Mouse (Mus musculus) T-cell, adult 2 months (primary cell): Measurements from ENCODE around the gene Mettl23.
A peak's percentile ranks its signal among the peaks of the same experiment; 100 is the strongest.
"Not testable (repeated sequence)": the region's sequence is repeated elsewhere in the genome, so short reads cannot be mapped to it uniquely, and the experiment has no call there.

ENCODE experiments used
- DNase-seq: peaks from one replicate; pipeline ENCODE4 v3.0.0; 2022; ENCODE audit warnings: low spot score

Mettl23 gene

DNA sequence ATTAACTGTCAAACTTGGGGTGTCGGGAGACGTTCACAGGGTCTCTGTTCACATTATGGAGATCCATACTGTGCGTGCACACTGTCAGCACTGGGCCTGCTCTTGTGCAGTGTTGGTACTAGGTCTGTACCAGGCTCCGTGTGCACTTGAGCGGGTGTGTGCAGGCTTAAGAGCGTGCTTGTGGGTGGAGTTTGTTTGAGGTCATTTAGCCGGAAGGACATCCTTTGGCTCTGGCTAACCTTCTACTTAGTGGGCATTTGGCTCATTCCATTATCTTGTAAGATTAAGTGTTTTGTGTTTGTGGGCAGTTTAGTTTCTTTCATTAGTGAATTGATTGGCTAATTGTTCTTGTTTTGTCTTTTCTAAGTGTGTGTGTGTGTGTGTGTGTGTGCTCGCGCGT lies 39.4 kb downstream of the Mettl23 start:
- DNase-seq: no peak

DNA sequence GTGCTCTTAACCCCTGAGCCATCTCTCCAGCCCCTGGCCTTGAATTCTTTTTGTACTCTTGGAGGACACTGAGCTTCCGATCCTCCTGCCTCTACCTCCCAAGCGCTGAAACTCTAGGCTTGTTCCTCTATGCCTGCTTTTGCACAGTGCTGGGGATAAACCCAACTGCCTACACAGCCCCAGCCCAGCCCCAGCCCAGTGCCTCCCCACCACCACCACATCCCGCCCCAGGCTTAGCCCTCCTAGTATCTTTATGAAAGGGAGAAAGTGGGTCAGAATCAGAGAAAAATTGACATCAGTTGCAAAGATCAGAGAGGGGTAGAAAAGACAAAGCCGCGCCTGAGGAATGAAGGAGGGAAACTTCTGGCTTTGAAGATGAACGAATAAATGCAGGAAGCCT lies 41.0 kb downstream of the Mettl23 start:
- no peak for DNase-seq

DNA sequence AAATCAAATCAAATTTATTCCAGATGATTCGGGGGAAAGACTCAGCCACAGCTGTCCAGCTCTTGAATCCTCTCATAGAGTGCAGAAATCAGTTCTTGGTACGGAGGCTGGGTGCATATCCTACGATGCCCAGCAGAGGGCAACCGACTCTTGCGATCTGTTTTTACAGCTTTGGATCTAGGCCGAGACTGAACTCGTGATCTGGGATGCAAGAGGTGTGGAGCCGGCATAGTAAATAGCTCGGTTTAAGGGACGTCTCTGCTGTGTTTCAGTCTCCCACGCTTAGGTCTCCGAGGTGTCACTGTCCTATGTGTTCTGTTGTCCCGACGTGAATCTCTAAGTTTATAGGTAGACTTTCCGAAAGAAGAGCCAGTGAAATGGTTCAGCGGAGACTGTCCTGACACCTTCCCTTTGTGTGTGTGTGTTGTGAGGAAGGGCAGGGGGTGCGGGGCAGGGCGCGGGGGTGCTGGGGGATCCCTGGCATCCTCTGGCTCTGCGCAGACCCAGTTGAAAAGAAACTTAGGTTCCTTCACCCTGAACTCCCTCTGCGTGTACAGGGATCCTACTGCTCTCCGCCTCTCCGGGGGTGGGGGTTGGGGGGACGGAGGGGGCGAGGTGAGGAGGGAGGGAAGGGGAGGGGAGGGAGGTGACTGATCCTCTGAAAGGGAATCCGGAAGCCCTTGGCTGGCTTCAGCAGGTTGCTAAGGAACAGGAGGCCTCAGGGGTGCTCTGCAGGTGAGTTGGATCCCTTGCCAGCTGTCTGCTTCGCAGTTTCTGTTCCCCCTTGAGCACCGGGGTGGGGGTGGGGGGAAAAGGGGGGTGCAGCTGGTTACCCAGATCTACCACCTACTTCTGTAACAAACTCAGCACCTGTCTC lies 42.4 kb downstream of the Mettl23 start:
- peak; percentile 69 for DNase-seq

DNA sequence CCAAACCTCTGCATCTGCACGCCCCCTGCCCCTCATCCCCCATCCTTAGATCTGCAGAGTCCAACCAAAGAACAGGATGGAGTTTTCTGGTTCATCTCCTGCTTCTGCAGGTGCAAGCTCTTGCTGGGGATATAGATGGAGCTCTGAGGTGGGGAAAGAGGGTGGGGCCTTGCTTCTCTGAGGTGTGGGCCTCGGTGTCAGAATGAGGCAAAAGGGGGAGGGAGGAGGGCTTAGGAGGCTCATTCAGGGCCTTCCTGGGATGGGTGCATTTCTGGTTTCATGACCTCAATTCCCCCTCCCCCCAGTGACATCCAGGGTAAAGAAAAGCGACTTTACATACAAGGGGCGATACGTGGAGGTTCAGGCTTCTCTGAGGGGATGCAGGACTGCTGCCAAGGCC lies 44.1 kb downstream of the Mettl23 start:
- no peak for DNase-seq

DNA sequence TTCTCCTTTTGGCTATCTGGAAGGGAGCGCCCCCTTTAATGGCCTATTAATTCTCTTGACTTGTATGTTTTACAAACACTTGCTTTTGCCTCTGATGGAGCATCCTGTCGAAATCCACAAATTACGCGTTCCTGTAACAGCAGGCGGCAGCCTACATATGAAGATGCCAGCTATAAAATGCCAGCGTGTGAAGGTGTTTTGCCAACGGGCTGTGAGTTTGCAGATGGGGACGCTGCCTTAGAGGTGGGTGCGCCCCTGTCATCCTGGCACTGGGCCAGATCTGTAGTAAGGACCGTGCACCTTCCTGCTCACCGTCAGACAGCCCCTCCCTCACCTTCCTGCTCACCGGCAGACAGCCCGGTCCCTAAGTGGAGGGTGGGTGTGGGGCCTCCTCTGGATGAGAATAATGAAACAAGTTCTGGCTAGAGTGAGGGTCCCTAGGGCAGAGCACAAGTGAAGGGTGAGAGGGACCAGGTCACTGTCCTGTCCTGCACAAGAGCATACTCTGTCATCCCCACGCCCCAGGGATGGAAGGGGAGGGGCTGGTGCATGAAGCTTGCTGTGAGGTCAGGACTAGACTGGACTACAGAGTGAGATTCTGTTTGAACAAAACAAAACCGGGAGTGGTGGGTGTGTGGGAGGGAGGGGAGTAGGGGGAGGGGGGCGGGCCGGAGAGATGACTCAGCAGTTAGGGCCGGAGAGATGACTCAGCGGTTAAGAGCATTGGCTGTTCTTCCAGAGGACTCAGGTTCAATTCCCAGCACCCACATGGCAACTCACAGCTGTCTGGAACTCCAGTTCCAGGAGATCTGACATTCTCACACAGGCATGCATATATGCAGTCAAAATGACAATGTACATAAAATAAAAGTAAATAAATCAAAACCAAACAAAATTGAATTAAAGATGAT lies 50.7 kb downstream of the Mettl23 start:
- no peak for DNase-seq

DNA sequence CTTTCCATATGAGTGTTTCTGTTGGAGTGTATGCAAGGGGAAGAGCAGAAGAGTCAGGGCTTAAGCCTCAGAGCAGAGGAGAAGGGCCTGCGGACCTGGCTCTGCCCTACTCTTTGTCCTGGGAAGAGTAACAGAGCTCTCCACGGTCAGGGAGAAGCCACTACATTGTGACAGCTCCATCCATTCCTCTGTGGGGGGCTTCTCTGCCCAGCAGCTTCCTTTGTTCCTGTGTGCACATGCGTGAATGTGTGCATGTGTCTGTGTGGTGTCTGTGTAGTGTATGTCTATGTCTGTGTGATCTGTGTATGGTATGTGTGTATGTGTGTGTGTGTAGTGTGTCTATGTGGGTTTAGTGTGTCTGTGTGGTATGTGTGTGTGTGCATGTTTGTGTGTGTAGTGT lies 52.3 kb downstream of the Mettl23 start:
- no peak for DNase-seq

DNA sequence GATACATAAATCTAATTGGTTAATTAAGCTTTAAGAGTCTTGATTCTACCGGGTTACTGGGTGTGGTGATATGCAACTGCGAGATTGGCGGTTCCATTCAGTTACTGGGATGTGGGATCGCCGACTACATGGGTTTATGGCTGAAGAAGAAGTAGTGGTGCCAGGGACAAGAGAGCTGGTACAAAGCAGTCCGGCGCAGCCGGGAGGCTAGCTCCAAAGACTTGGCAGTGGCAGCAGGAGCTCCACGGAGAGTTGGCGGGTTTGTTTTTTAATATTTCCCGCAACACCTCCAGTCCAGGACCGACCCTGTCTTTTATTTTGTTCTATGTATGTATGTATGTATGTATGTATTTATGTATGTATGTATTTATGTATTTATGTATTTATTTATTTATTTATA lies 56.2 kb downstream of the Mettl23 start:
- no peak for DNase-seq

DNA sequence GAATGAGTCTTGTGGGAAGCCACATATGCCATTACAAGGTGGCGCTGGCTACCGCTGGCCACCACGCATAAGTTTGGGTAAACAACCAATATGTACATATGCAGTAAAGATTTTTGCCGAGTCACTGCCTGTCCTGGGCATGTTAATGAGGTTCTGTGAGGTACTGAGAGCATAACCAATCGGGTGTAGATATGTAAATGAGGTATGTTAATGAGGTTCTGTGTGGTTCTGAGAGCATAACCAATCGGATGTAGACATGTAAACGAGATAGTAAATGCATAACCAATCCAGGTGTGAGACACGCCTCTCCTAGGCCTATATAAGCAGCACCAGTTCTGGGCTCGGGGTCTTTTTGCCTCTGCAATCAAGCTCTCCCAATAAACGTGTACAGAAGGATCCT lies 59.5 kb downstream of the Mettl23 start:
- DNase-seq: not testable (repeated sequence)
